Mouse (Mus musculus) macrophage (primary cell): ENCODE data around the gene Atpaf1. TPM values are rescaled to one million over a fixed set of nuclear protein-coding genes. Genes with fewer than 3 reads are reported as not detected.

Source experiments
- H3K27ac ChIP-seq: fragments of 350-480 bp; formaldehyde crosslinking; 2 replicates; pipeline ENCODE4 v1.9.0; 2021
- H3K36me3 ChIP-seq: fragments of 350-480 bp; formaldehyde crosslinking; 2 replicates; pipeline ENCODE4 v1.9.0; 2021; ENCODE audit errors: inconsistent target
- H3K4me3 ChIP-seq: fragments of 350-480 bp; formaldehyde crosslinking; 2 replicates; pipeline ENCODE4 v1.9.0; 2021; ENCODE audit errors: inconsistent target
- H3K79me2 ChIP-seq: fragments of 350-480 bp; formaldehyde crosslinking; 2 replicates; pipeline ENCODE4 v1.9.0; 2021; ENCODE audit errors: inconsistent target
- WGBS: methylation state at CpG from one replicate; pipeline ENCODE4 v1.1.7; 2026; ENCODE audit warnings: inconsistent platforms; ENCODE audit not compliant: missing documents; 5-methylcytosine and 5-hydroxymethylcytosine counted together
- polyA plus RNA-seq: library from polyadenylated mRNA; stranded (reverse); fragments of 250-400 nt; gene quantifications from 3 replicates; pipeline ENCODE4 v1.2.4, GENCODE M21; 2018; ENCODE audit warnings: inconsistent platforms

The Atpaf1 gene
- polyA plus RNA-seq, 1 experiment from 2014 or later = 19.3 TPM

GRCm38 (mm10) chr4:115825271-115825670, 40.7 kb downstream of the Atpaf1 start:
- no peak overlapping the region for H3K4me3 ChIP-seq
- peak overlapping the region; percentile 87 for H3K27ac ChIP-seq
- no peaks in the 10 kb centered on the region for H3K36me3 ChIP-seq
- 7% methylated on average over 2 of the region's 2 CpGs for WGBS
- peaks cover 20% of the 10 kb centered on the region for H3K79me2 ChIP-seq

GRCm38 (mm10) chr4:115827066-115827465, 42.5 kb downstream of the Atpaf1 start:
- Histone ChIP-seq H3K4me3 (no peak overlapping the region), H3K79me2 (peaks cover 38% of the 10 kb centered on the region), H3K36me3 (peaks cover 9% of the 10 kb centered on the region), H3K27ac (peak overlapping the region; percentile 73)
- WGBS = 85% methylated on average over 3 of the region's 3 CpGs

GRCm38 (mm10) chr4:115827535-115827887, 42.9 kb downstream of the Atpaf1 start:
- Histone ChIP-seq H3K4me3 (peak overlapping the region; percentile 53), H3K79me2 (peaks cover 42% of the 10 kb centered on the region), H3K27ac (peak overlapping the region; percentile 73), H3K36me3 (peaks cover 13% of the 10 kb centered on the region)
- WGBS = 14% methylated on average over 4 of the region's 4 CpGs

- peak within 1 kb of the TSS; percentile 53 for H3K4me3 ChIP-seq
- peak within 1 kb of the TSS; percentile 74 for H3K27ac ChIP-seq
- H3K79me2 ChIP-seq = peaks cover 47% of the 10 kb centered on the region
- under 1% methylated on average over 57 of the region's 57 CpGs for WGBS
- H3K36me3 ChIP-seq = peaks cover 18% of the 10 kb centered on the region
These were observed 43.4 kb downstream of the Atpaf1 start, which contains the start of gene Mob3c for GRCm38 (mm10) chr4:115827888-115828571. Gene Mob3c, plus strand, starts transcription at chr4:115828092.

- peak overlapping the region; percentile 74 for H3K27ac ChIP-seq
- H3K4me3 ChIP-seq = peak overlapping the region; percentile 53
- 18% methylated on average over 8 of the region's 8 CpGs for WGBS
- peaks cover 52% of the 10 kb centered on the region for H3K79me2 ChIP-seq
- H3K36me3 ChIP-seq = peaks cover 24% of the 10 kb centered on the region
These were observed 43.9 kb downstream of the Atpaf1 start for GRCm38 (mm10) chr4:115828572-115828902.

- peak overlapping the region; percentile 78 for H3K27ac ChIP-seq
- H3K79me2 ChIP-seq = peaks cover 54% of the 10 kb centered on the region
- H3K4me3 ChIP-seq = no peak overlapping the region
- H3K36me3 ChIP-seq = peaks cover 32% of the 10 kb centered on the region
- WGBS = 16% methylated on average over 5 of the region's 5 CpGs
These were observed 45.9 kb downstream of the Atpaf1 start for GRCm38 (mm10) chr4:115830491-115830890.

- peak overlapping the region; percentile 78 for H3K27ac ChIP-seq
- H3K79me2 ChIP-seq = peaks cover 54% of the 10 kb centered on the region
- H3K4me3 ChIP-seq = no peak overlapping the region
- peaks cover 32% of the 10 kb centered on the region for H3K36me3 ChIP-seq
- 92% methylated on average over 22 of the region's 22 CpGs for WGBS
These were observed 46.6 kb downstream of the Atpaf1 start for GRCm38 (mm10) chr4:115831221-115831620.

GRCm38 (mm10) chr4:115832040-115832439, 47.4 kb downstream of the Atpaf1 start:
- Histone ChIP-seq H3K27ac (no peak overlapping the region), H3K79me2 (peaks cover 54% of the 10 kb centered on the region), H3K4me3 (no peak overlapping the region), H3K36me3 (peaks cover 32% of the 10 kb centered on the region)
- 50% methylated on average over 2 of the region's 2 CpGs for WGBS

- Histone ChIP-seq H3K27ac (peak overlapping the region; percentile 41), H3K79me2 (peaks cover 45% of the 10 kb centered on the region), H3K36me3 (peaks cover 32% of the 10 kb centered on the region), H3K4me3 (no peak overlapping the region)
- 38% methylated on average over 2 of the region's 2 CpGs for WGBS
These were observed 51.0 kb downstream of the Atpaf1 start for GRCm38 (mm10) chr4:115835576-115835975.

- peaks cover 18% of the 10 kb centered on the region for H3K36me3 ChIP-seq
- peaks cover 45% of the 10 kb centered on the region for H3K79me2 ChIP-seq
- WGBS = 18% methylated on average over 1 of the region's 4 CpGs
- peak overlapping the region; percentile 77 for H3K27ac ChIP-seq
- H3K4me3 ChIP-seq = peak overlapping the region; percentile 71
These were observed 53.6 kb downstream of the Atpaf1 start for GRCm38 (mm10) chr4:115838196-115838595.

GRCm38 (mm10) chr4:115838696-115839641, 54.4 kb downstream of the Atpaf1 start, which contains the start of gene Mknk1:
Gene Mknk1, plus strand, starts transcription at chr4:115839198.
- Histone ChIP-seq H3K27ac (peak within 1 kb of the TSS; percentile 77), H3K36me3 (peaks cover 18% of the 10 kb centered on the region; the same call in 1 of the 2 replicates), H3K79me2 (peaks cover 48% of the 10 kb centered on the region), H3K4me3 (peak within 1 kb of the TSS; percentile 71)
- WGBS = 1% methylated on average over 51 of the region's 51 CpGs

- WGBS = 58% methylated on average over 4 of the region's 4 CpGs
These were observed 55.3 kb downstream of the Atpaf1 start for GRCm38 (mm10) chr4:115839956-115840355.

GRCm38 (mm10) chr4:115840842-115841241, 56.2 kb downstream of the Atpaf1 start:
- H3K27ac ChIP-seq = no peak overlapping the region
- H3K36me3 ChIP-seq = peaks cover 15% of the 10 kb centered on the region; the same call in 1 of the 2 replicates
- H3K79me2 ChIP-seq = peaks cover 67% of the 10 kb centered on the region
- WGBS = 95% methylated on average over 4 of the region's 4 CpGs
- no peak overlapping the region for H3K4me3 ChIP-seq

More at GRCm38 (mm10) chr4:115839956-115840355, 55.3 kb downstream of the Atpaf1 start:
- peaks cover 58% of the 10 kb centered on the region for H3K79me2 ChIP-seq
- H3K27ac ChIP-seq = peak overlapping the region; percentile 77
- H3K4me3 ChIP-seq = peak overlapping the region; percentile 71
- H3K36me3 ChIP-seq = peaks cover 15% of the 10 kb centered on the region; the same call in 1 of the 2 replicates

- peaks cover 46% of the 10 kb centered on the region for H3K36me3 ChIP-seq
- peak overlapping the region; percentile 99 for H3K27ac ChIP-seq
- peaks cover 88% of the 10 kb centered on the region for H3K79me2 ChIP-seq
- no peak overlapping the region for H3K4me3 ChIP-seq
- 83% methylated on average over 2 of the region's 2 CpGs for WGBS
These were observed 62.0 kb downstream of the Atpaf1 start for GRCm38 (mm10) chr4:115846656-115847055.
